Comparison of ENCODE assay signal across 19 mouse cellular contexts in the genomic region with DNA sequence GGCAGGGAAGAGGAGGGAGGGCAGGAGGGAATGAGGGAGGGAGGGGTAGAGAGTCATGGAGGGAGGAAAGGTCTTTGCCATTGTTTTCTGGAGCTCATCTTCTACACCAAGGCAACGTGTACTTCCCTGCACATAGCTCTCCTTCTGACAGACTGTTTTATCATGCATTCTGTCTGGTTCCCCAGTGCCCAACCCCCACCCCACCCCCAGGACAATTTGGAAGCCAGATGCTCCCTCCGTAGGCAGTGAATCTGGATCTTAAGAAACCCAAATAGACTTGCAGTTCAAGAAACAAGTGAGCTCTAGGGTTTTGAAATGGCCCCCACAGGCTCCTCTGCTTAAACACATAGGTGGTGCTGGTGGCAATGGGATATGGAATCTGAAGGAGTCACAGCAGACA. TPM values are rescaled to one million over a fixed set of nuclear protein-coding genes. Genes with fewer than 3 reads are reported as not detected.
"Had no signal": no experiment of that assay in that cellular context is flagged by ENCODE, and none has a peak within 500 bp of the region (broad histone marks: within the 10 kb centered on the region; RNA-seq: fewer than 3 reads in every experiment).

No protein-coding gene starts in this region.

- ATAC-seq: lung, postnatal 0 days; midbrain, embryonic 13.5 days; midbrain, embryonic 15.5 days had no signal

- DNase-seq: lung, adult 2 months; lung, postnatal 14 days; lung, postnatal 36 days; retina, postnatal 1 day; right cerebral cortex, adult 18-20 months; right cerebral cortex, postnatal 25 days; right cerebral cortex, postnatal 4 days; spleen, adult 18-20 months; thymus, adult 18-20 months; thymus, postnatal 14 days; thymus, postnatal 36 days had no signal

- H3K27me3 ChIP-seq: lung, embryonic 15.5 days; midbrain, embryonic 13.5 days; midbrain, embryonic 15.5 days; neural tube, embryonic 12.5 days had no signal

- H3K4me3 ChIP-seq: lung, embryonic 15.5 days; midbrain, embryonic 13.5 days; midbrain, embryonic 15.5 days; neural tube, embryonic 12.5 days had no signal

- H3K36me3 ChIP-seq: lung, embryonic 15.5 days; midbrain, embryonic 13.5 days; midbrain, embryonic 15.5 days; neural tube, embryonic 12.5 days had no signal

- H3K9me3 ChIP-seq: lung, embryonic 15.5 days; midbrain, embryonic 13.5 days; midbrain, embryonic 15.5 days; neural tube, embryonic 12.5 days had no signal

- H3K4me1 ChIP-seq: lung, embryonic 15.5 days; midbrain, embryonic 13.5 days; midbrain, embryonic 15.5 days; neural tube, embryonic 12.5 days had no signal

RNA-seq across cellular contexts. Expression of a gene that starts 1.8 kb away (rescaled TPM):
- total RNA-seq: monocyte, adult 5-6 weeks had no signal
- polyA plus RNA-seq: neural tube, embryonic 14.5 days; small intestine, adult 2 months had no signal

RNA-seq across cellular contexts. Expression of a gene that starts 11.7 kb away (rescaled TPM):
- polyA plus RNA-seq: small intestine, adult 2 months had no signal

RNA-seq across cellular contexts. Expression of a gene that starts 42.0 kb away (rescaled TPM):
- polyA plus RNA-seq: midbrain, embryonic 13.5 days; neural tube, embryonic 12.5 days; neural tube, embryonic 14.5 days had no signal
